ENCODE assay signal across 8 mouse cellular contexts in the genomic region with DNA sequence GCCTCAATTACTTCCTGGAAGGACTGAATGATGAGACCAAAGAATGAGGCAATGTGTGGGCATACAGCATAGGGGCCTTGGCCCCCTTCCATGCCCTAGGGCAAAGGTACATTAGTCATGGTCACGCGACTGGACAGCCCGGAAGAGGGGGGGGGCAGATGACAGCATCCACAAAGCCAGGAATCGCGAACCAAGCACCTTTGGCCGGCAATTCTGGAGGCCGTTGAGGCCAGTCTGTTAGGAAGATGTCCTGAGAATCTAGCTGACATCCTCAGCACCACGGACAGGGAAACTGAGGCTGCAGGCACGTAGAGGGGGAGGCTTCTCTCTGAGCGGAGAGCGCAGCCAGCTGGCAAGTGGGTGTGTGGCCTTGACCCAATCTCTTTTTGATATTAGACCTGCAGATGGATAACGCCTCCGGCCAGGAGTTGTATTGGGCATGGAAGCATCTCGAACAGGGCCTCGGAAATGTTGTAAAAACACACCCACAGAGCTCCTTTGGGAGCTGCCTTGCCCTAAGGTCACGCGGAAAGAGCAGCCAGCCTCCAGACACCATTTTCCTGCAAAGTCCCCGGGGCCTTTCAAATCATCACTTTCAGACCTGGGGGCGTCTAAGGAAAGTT. TPM values are rescaled to one million over a fixed set of nuclear protein-coding genes. Genes with fewer than 3 reads are reported as not detected.
DNase-seq lines count a peak whose midpoint lies in the region; ATAC-seq and TF ChIP-seq lines count a peak whose summit lies in the region.

No protein-coding gene starts in this region.

- TF ChIP-seq EP300 in liver, embryonic 14.5 days (IDR thresholded peaks at IDR 0.05; ENCODE audit: low read depth), result no peak

- 0 out of 2 replicates have a peak, but pooled peaks have one; percentile 16 for TF ChIP-seq CTCF in liver, embryonic 14.5 days (IDR thresholded peaks at IDR 0.05; ENCODE audit: low read depth)

- peak overlapping the region; percentile 97 for H3ac ChIP-seq in myocyte (ENCODE audit: control insufficient read depth, insufficient read length)

- ATAC-seq in embryonic facial prominence, embryonic 12.5 days (ENCODE audit: insufficient number of reproducible peaks, insufficient read depth, low FRiP score, low TSS enrichment), result no peak
- peak; percentile 13 for ATAC-seq in inflammation-experienced regulatory T-cells, adult 6 months
- peak; percentile 19; the same call in 1 of the 2 replicates for ATAC-seq in liver, embryonic 14.5 days (ENCODE audit: insufficient read depth)

- no peak overlapping the region for H3K27ac ChIP-seq in embryonic facial prominence, embryonic 12.5 days
- peak overlapping the region; percentile 54 for H3K27ac ChIP-seq in liver, embryonic 14.5 days

- peak overlapping the region; percentile 87 for H3K4me3 ChIP-seq in embryonic facial prominence, embryonic 12.5 days
- H3K4me3 ChIP-seq in liver, embryonic 14.5 days (ENCODE audit: insufficient read depth in 1 of 2, low read depth in 2 of 2, low read length in 2 of 2), result peak overlapping the region; percentile 77 to 80
- H3K4me3 ChIP-seq in myocyte, result peak overlapping the region; percentile 75

- DNase-seq in spleen, adult 12 weeks (ENCODE audit: low spot score), result peak; percentile 2
- DNase-seq in spleen, postnatal 4 days (ENCODE audit: low spot score in 2 of 2), result no peak
- DNase-seq in adrenal gland, adult 18-20 months (ENCODE audit: low spot score in 2 of 2), result peak; percentile 68 to 73
- DNase-seq in liver, embryonic 14.5 days (ENCODE audit: low read depth in 3 of 3, low spot score in 3 of 3), result peak in 1 of 3 experiments; percentile 35
- no peak for DNase-seq in frontal cortex, postnatal 36 days (ENCODE audit: low spot score in 2 of 2)

- H3K4me2 ChIP-seq in embryonic facial prominence, embryonic 12.5 days (replicated peaks), result peak overlapping the region; percentile 52
- peak overlapping the region; percentile 100 for H3K4me2 ChIP-seq in liver, embryonic 14.5 days (ENCODE audit: low read depth)
- H3K4me2 ChIP-seq in myocyte (ENCODE audit: low read depth), result peak overlapping the region; percentile 85

- peak overlapping the region; percentile 46 for H3K9ac ChIP-seq in embryonic facial prominence, embryonic 12.5 days
- H3K9ac ChIP-seq in liver, embryonic 14.5 days (replicated peaks), result peak overlapping the region; percentile 65

- peaks cover 29% of the 10 kb centered on the region for H3K4me1 ChIP-seq in embryonic facial prominence, embryonic 12.5 days
- peaks cover 5 to 17% of the 10 kb centered on the region in 2 experiments for H3K4me1 ChIP-seq in liver, embryonic 14.5 days (replicated peaks; ENCODE audit: control insufficient read depth in 2 of 2, insufficient read depth in 2 of 2, low read length in 1 of 2)

- H3K79me2 ChIP-seq in myocyte (ENCODE audit: control insufficient read depth, insufficient read depth), result peaks cover 37% of the 10 kb centered on the region

- no peaks in the 10 kb centered on the region for H3K27me3 ChIP-seq in embryonic facial prominence, embryonic 12.5 days
- no peaks in the 10 kb centered on the region for H3K27me3 ChIP-seq in liver, embryonic 14.5 days (ENCODE audit: control insufficient read depth, insufficient read depth, low read length)
- H3K27me3 ChIP-seq in myocyte (ENCODE audit: control insufficient read depth, insufficient read depth, insufficient read length), result no peaks in the 10 kb centered on the region

- no peaks in the 10 kb centered on the region for H3K9me3 ChIP-seq in embryonic facial prominence, embryonic 12.5 days
- no peaks in the 10 kb centered on the region for H3K9me3 ChIP-seq in liver, embryonic 14.5 days (ENCODE audit: control insufficient read depth, low read length)

- no peaks in the 10 kb centered on the region for H3K36me3 ChIP-seq in embryonic facial prominence, embryonic 12.5 days
- H3K36me3 ChIP-seq in liver, embryonic 14.5 days (replicated peaks; ENCODE audit: control insufficient read depth, insufficient read depth, low read depth), result no peaks in the 10 kb centered on the region
- no peaks in the 10 kb centered on the region for H3K36me3 ChIP-seq in myocyte (ENCODE audit: control insufficient read depth, insufficient read depth)

- WGBS in embryonic facial prominence, embryonic 12.5 days, result 5% methylated on average over 19 of the region's 19 CpGs
- 9% methylated on average over 19 of the region's 19 CpGs for WGBS in liver, embryonic 14.5 days (ENCODE audit: insufficient replicate concordance)

- no peak for TF ChIP-seq POLR2A in myocyte (IDR thresholded peaks at IDR 0.05; ENCODE audit: insufficient read length, low read depth)

TF ChIP-seq in myocyte, 11 proteins besides CTCF, POLR2A, EP300 and RAD21:
- peak; percentile 90 for TF ChIP-seq REST (IDR thresholded peaks at IDR 0.05; ENCODE audit: insufficient read depth, insufficient read length)
- no peak for TF ChIP-seq SRF (IDR thresholded peaks at IDR 0.05; ENCODE audit: control insufficient read depth, insufficient read length, low read depth)

RNA-seq across cellular contexts. Expression of a gene that starts 0.6 kb away (rescaled TPM):
- 100 to 1,000 TPM in 1 of 2 experiments, 10 to 100 TPM in 1; 82.1 to 271 TPM for total RNA-seq in adrenal gland, adult 18-20 months (2021)
- 64.2 and 68.9 TPM in 2 replicates for polyA plus RNA-seq in embryonic facial prominence, embryonic 12.5 days (2016; fragmentation: Nextera tagmentation; extraction: Ambion mirVana)
- polyA plus RNA-seq in inflammation-experienced regulatory T-cells, adult 6 months (2017; shearing (Covaris generic)), result 1 to 10 TPM; 1.6 to 4.9 (median 4.3) TPM
- polyA plus RNA-seq in liver, embryonic 14.5 days (2012; rRNA removed), result 13.2 and 17.0 TPM in 2 replicates
- polyA plus RNA-seq in liver, embryonic 14.5 days (2014; fragmentation: Nextera tagmentation; extraction: Ambion mirVana), result 10.3 and 13.1 TPM in 2 replicates
- 35.5 TPM for polyA plus RNA-seq in myocyte (2012; fragmentation: generic; extraction: Trizol)

RNA-seq across cellular contexts. Expression of a gene that starts 56.0 kb away (rescaled TPM):
- 10 to 100 TPM; 66.3 to 84.7 TPM for total RNA-seq in adrenal gland, adult 18-20 months (2021)
- polyA plus RNA-seq in embryonic facial prominence, embryonic 12.5 days (2016; fragmentation: Nextera tagmentation; extraction: Ambion mirVana), result 46.4 and 53.6 TPM in 2 replicates
- polyA plus RNA-seq in inflammation-experienced regulatory T-cells, adult 6 months (2017; shearing (Covaris generic)), result 10 to 100 TPM; 57.2 to 85.0 (median 60.4) TPM
- 47.1 and 48.6 TPM in 2 replicates for polyA plus RNA-seq in liver, embryonic 14.5 days (2012; rRNA removed)
- polyA plus RNA-seq in liver, embryonic 14.5 days (2014; fragmentation: Nextera tagmentation; extraction: Ambion mirVana), result 15.4 and 15.6 TPM in 2 replicates
- polyA plus RNA-seq in myocyte (2012; fragmentation: generic; extraction: Trizol), result 50.9 TPM

Comparison
In these comparisons a context has a peak if more than half of its experiments do, and no peak if none do; other contexts are left out.
1. DNase-seq: peak in spleen, adult 12 weeks (single experiment) and adrenal gland, adult 18-20 months (2 of 2); none in spleen, postnatal 4 days (0 of 2) and frontal cortex, postnatal 36 days (0 of 2).
2. Peak in every context shown above with its lines, with median percentiles within 50 percentile points of each other: H3K4me2 ChIP-seq and H3K4me3 ChIP-seq.